Mouse (Mus musculus): Measurements from ENCODE around the gene Zdhhc14.

- TF ChIP-seq CTCF (IDR thresholded peaks at IDR 0.05; ENCODE audit: borderline replicate concordance, insufficient read depth, low read depth, low read length) (no peak), POLR2A (IDR thresholded peaks at IDR 0.05; ENCODE audit: borderline replicate concordance, insufficient read depth, low read length) (no peak)
These were observed 263.7 kb downstream of the Zdhhc14 start for GRCm38 (mm10) chr17:5756065-5756464.

Measured in cerebellum, adult 2 months (tissue).